In genomic region chr2:104261741-104262067, GRCm38 (mm10) we compare ENCODE assay signal across 28 mouse cellular contexts.
"Had no signal": no experiment of that assay in that cellular context is flagged by ENCODE, and none has a peak within 500 bp of the region (broad histone marks: within the 10 kb centered on the region; RNA-seq: fewer than 3 reads in every experiment).

No protein-coding gene starts in this region.

- H3K4me1 ChIP-seq: liver, embryonic 12.5 days; liver, embryonic 13.5 days; liver, embryonic 15.5 days; megakaryocyte, embryonic 14.5 days; midbrain, embryonic 12.5 days; midbrain, embryonic 13.5 days; midbrain, embryonic 15.5 days had no signal

- DNase-seq: left cerebral cortex, postnatal 4 days; liver; liver, embryonic 13.5 days; liver, postnatal 0 days; lung, adult 18-20 months; lung, adult 2 months; lung, postnatal 14 days; lung, postnatal 36 days; midbrain, embryonic 14.5 days had no signal

- ATAC-seq: liver, embryonic 12.5 days; liver, postnatal 0 days; midbrain, embryonic 13.5 days; midbrain, embryonic 15.5 days; midbrain, embryonic 16.5 days had no signal

- H3K9ac ChIP-seq: limb, embryonic 12.5 days; limb, embryonic 13.5 days; limb, embryonic 15.5 days; liver, embryonic 12.5 days; liver, embryonic 13.5 days; liver, embryonic 14.5 days; liver, embryonic 15.5 days; liver, postnatal 0 days; midbrain, embryonic 12.5 days; midbrain, embryonic 13.5 days; midbrain, embryonic 15.5 days; neural tube, embryonic 12.5 days had no signal

- H3K9me3 ChIP-seq: limb, embryonic 10.5 days; limb, embryonic 12.5 days; limb, embryonic 13.5 days; limb, embryonic 15.5 days; liver, embryonic 12.5 days; liver, embryonic 13.5 days; liver, embryonic 15.5 days; megakaryocyte, embryonic 14.5 days; midbrain, embryonic 10.5 days; midbrain, embryonic 12.5 days; midbrain, embryonic 13.5 days; midbrain, embryonic 15.5 days; neural tube, embryonic 12.5 days had no signal

- H3K4me2 ChIP-seq: limb, embryonic 12.5 days; limb, embryonic 13.5 days; limb, embryonic 15.5 days; liver, embryonic 11.5 days; liver, embryonic 12.5 days; liver, embryonic 13.5 days; liver, embryonic 15.5 days; midbrain, embryonic 11.5 days; midbrain, embryonic 12.5 days; midbrain, embryonic 13.5 days; midbrain, embryonic 15.5 days; neural tube, embryonic 12.5 days had no signal

- H3K27ac ChIP-seq: limb, embryonic 10.5 days; limb, embryonic 12.5 days; limb, embryonic 13.5 days; limb, embryonic 15.5 days; liver, embryonic 12.5 days; liver, embryonic 13.5 days; liver, embryonic 14.5 days; liver, embryonic 15.5 days; macrophage; midbrain, embryonic 10.5 days; midbrain, embryonic 12.5 days; midbrain, embryonic 13.5 days; midbrain, embryonic 15.5 days; neural tube, embryonic 12.5 days had no signal

- H3K27me3 ChIP-seq: limb, embryonic 13.5 days; liver, embryonic 13.5 days; liver, embryonic 15.5 days; midbrain, embryonic 12.5 days; midbrain, embryonic 13.5 days; midbrain, embryonic 15.5 days; neural tube, embryonic 12.5 days had no signal

- H3K36me3 ChIP-seq: limb, embryonic 10.5 days; limb, embryonic 12.5 days; limb, embryonic 13.5 days; limb, embryonic 15.5 days; liver, embryonic 12.5 days; liver, embryonic 13.5 days; liver, embryonic 15.5 days; midbrain, embryonic 10.5 days; midbrain, embryonic 12.5 days; midbrain, embryonic 13.5 days; midbrain, embryonic 15.5 days; neural tube, embryonic 12.5 days had no signal

- H3K4me3 ChIP-seq: left cerebral cortex, adult 2 months; limb, embryonic 10.5 days; limb, embryonic 12.5 days; limb, embryonic 13.5 days; limb, embryonic 15.5 days; liver, embryonic 12.5 days; liver, embryonic 13.5 days; liver, embryonic 15.5 days; megakaryocyte, embryonic 14.5 days; midbrain, embryonic 10.5 days; midbrain, embryonic 12.5 days; midbrain, embryonic 13.5 days; midbrain, embryonic 15.5 days; myocyte; neural tube, embryonic 12.5 days had no signal
